Mouse (Mus musculus): ENCODE data around the gene Cdh4. TPM values are rescaled to one million over a fixed set of nuclear protein-coding genes. Genes with fewer than 3 reads are reported as not detected.

Cdh4 gene
- polyA plus RNA-seq, 1 experiment from 2014 or later: 4.6 TPM

- no peaks in the 10 kb centered on the region for H3K9me3 ChIP-seq
- peaks cover 14% of the 10 kb centered on the region; the same call in 1 of the 2 replicates for H3K4me1 ChIP-seq
- no peak overlapping the region for H3K4me3 ChIP-seq
- WGBS: 74% methylated on average over 5 of the region's 5 CpGs
- H3K4me2 ChIP-seq: no peak overlapping the region
- ATAC-seq (ENCODE audit: insufficient number of reproducible peaks, insufficient read depth, low FRiP score, low TSS enrichment, low read depth): no peak
- H3K27ac ChIP-seq: no peak overlapping the region
- no peaks in the 10 kb centered on the region for H3K36me3 ChIP-seq
- no peak overlapping the region for H3K9ac ChIP-seq
- peaks cover 61% of the 10 kb centered on the region for H3K27me3 ChIP-seq
Measured at GRCm38 (mm10) chr2:179688976-179689375, 246.7 kb downstream of the Cdh4 start.

GRCm38 (mm10) chr2:179689761-179690160, 247.5 kb downstream of the Cdh4 start:
- Histone ChIP-seq H3K27me3 (peaks cover 61% of the 10 kb centered on the region), H3K4me3 (no peak overlapping the region), H3K9me3 (no peaks in the 10 kb centered on the region), H3K9ac (no peak overlapping the region), H3K4me1 (peaks cover 14% of the 10 kb centered on the region; the same call in 1 of the 2 replicates), H3K4me2 (no peak overlapping the region), H3K36me3 (no peaks in the 10 kb centered on the region), H3K27ac (no peak overlapping the region)
- WGBS: 54% methylated on average over 3 of the region's 3 CpGs
- ATAC-seq (ENCODE audit: insufficient number of reproducible peaks, insufficient read depth, low FRiP score, low TSS enrichment, low read depth): no peak

- Histone ChIP-seq H3K4me3 (no peak overlapping the region), H3K4me2 (no peak overlapping the region), H3K9me3 (no peaks in the 10 kb centered on the region), H3K27ac (no peak overlapping the region), H3K4me1 (peaks cover 14% of the 10 kb centered on the region; the same call in 1 of the 2 replicates), H3K27me3 (peaks cover 62% of the 10 kb centered on the region), H3K36me3 (no peaks in the 10 kb centered on the region), H3K9ac (no peak overlapping the region)
- no peak for ATAC-seq (ENCODE audit: insufficient number of reproducible peaks, insufficient read depth, low FRiP score, low TSS enrichment, low read depth)
- WGBS: 69% methylated on average over 7 of the region's 7 CpGs
Measured at GRCm38 (mm10) chr2:179690571-179690970, 248.3 kb downstream of the Cdh4 start.

- Histone ChIP-seq H3K36me3 (no peaks in the 10 kb centered on the region), H3K27ac (no peak overlapping the region), H3K27me3 (peaks cover 68% of the 10 kb centered on the region), H3K9me3 (no peaks in the 10 kb centered on the region), H3K4me3 (no peak overlapping the region), H3K9ac (no peak overlapping the region), H3K4me1 (peaks cover 9% of the 10 kb centered on the region), H3K4me2 (no peak overlapping the region)
- ATAC-seq (ENCODE audit: insufficient number of reproducible peaks, insufficient read depth, low FRiP score, low TSS enrichment, low read depth): no peak
- 72% methylated on average over 9 of the region's 9 CpGs for WGBS
Measured at GRCm38 (mm10) chr2:179694936-179695335, 252.7 kb downstream of the Cdh4 start.

GRCm38 (mm10) chr2:179697601-179698000, 255.4 kb downstream of the Cdh4 start:
- Histone ChIP-seq H3K9ac (no peak overlapping the region), H3K27ac (no peak overlapping the region), H3K36me3 (no peaks in the 10 kb centered on the region), H3K27me3 (peaks cover 49% of the 10 kb centered on the region), H3K4me1 (peaks cover 9% of the 10 kb centered on the region), H3K9me3 (no peaks in the 10 kb centered on the region), H3K4me3 (no peak overlapping the region), H3K4me2 (no peak overlapping the region)
- 67% methylated on average over 8 of the region's 8 CpGs for WGBS
- ATAC-seq (ENCODE audit: insufficient number of reproducible peaks, insufficient read depth, low FRiP score, low TSS enrichment, low read depth): no peak

- H3K4me3 ChIP-seq: no peak overlapping the region
- H3K36me3 ChIP-seq: no peaks in the 10 kb centered on the region
- H3K27ac ChIP-seq: no peak overlapping the region
- peaks cover 41% of the 10 kb centered on the region for H3K27me3 ChIP-seq
- H3K9ac ChIP-seq: no peak overlapping the region
- WGBS: 51% methylated on average over 12 of the region's 12 CpGs
- H3K4me2 ChIP-seq: no peak overlapping the region
- H3K4me1 ChIP-seq: peaks cover 9% of the 10 kb centered on the region
- no peak for ATAC-seq (ENCODE audit: insufficient number of reproducible peaks, insufficient read depth, low FRiP score, low TSS enrichment, low read depth)
- no peaks in the 10 kb centered on the region for H3K9me3 ChIP-seq
Measured at GRCm38 (mm10) chr2:179698196-179698985, 256.2 kb downstream of the Cdh4 start.

- H3K27me3 ChIP-seq: 0 out of 2 replicates have a peak, but pooled peaks cover 3% of the 10 kb centered on the region
- no peak overlapping the region for H3K27ac ChIP-seq
- no peaks in the 10 kb centered on the region for H3K9me3 ChIP-seq
- no peak for ATAC-seq (ENCODE audit: insufficient number of reproducible peaks, insufficient read depth, low FRiP score, low TSS enrichment, low read depth)
- no peaks in the 10 kb centered on the region for H3K4me1 ChIP-seq
- 79% methylated on average over 11 of the region's 11 CpGs for WGBS
- H3K9ac ChIP-seq: no peak overlapping the region
- no peak overlapping the region for H3K4me3 ChIP-seq
- no peaks in the 10 kb centered on the region for H3K36me3 ChIP-seq
- no peak overlapping the region for H3K4me2 ChIP-seq
Measured at GRCm38 (mm10) chr2:179705043-179705442, 262.8 kb downstream of the Cdh4 start.

- ATAC-seq (ENCODE audit: insufficient number of reproducible peaks, insufficient read depth, low FRiP score, low TSS enrichment, low read depth): no peak
- H3K36me3 ChIP-seq: no peaks in the 10 kb centered on the region
Measured at GRCm38 (mm10) chr2:179705461-179705860, 263.2 kb downstream of the Cdh4 start.

GRCm38 (mm10) chr2:179706616-179707015, 264.4 kb downstream of the Cdh4 start:
- no peaks in the 10 kb centered on the region for H3K27me3 ChIP-seq
- H3K27ac ChIP-seq: no peak overlapping the region
- H3K4me3 ChIP-seq: no peak overlapping the region
- H3K9ac ChIP-seq: no peak overlapping the region
- no peak overlapping the region for H3K4me2 ChIP-seq
- H3K36me3 ChIP-seq: no peaks in the 10 kb centered on the region
- H3K9me3 ChIP-seq: no peaks in the 10 kb centered on the region
- no peak for ATAC-seq (ENCODE audit: insufficient number of reproducible peaks, insufficient read depth, low FRiP score, low TSS enrichment, low read depth)
- H3K4me1 ChIP-seq: no peaks in the 10 kb centered on the region
- 88% methylated on average over 3 of the region's 3 CpGs for WGBS

More at GRCm38 (mm10) chr2:179705461-179705860, 263.2 kb downstream of the Cdh4 start:
- WGBS: 64% methylated on average over 7 of the region's 7 CpGs
- H3K27me3 ChIP-seq: no peaks in the 10 kb centered on the region
- H3K4me2 ChIP-seq: no peak overlapping the region
- no peaks in the 10 kb centered on the region for H3K9me3 ChIP-seq
- H3K27ac ChIP-seq: no peak overlapping the region
- H3K4me1 ChIP-seq: no peaks in the 10 kb centered on the region
- no peak overlapping the region for H3K4me3 ChIP-seq
- H3K9ac ChIP-seq: no peak overlapping the region

GRCm38 (mm10) chr2:179709111-179709510, 266.9 kb downstream of the Cdh4 start:
- ATAC-seq (ENCODE audit: insufficient number of reproducible peaks, insufficient read depth, low FRiP score, low TSS enrichment, low read depth): no peak
- Histone ChIP-seq H3K9ac (no peak overlapping the region), H3K27me3 (0 out of 2 replicates have a peak, but pooled peaks cover 4% of the 10 kb centered on the region), H3K27ac (no peak overlapping the region), H3K4me3 (no peak overlapping the region), H3K9me3 (no peaks in the 10 kb centered on the region), H3K4me2 (no peak overlapping the region), H3K4me1 (peaks cover 13% of the 10 kb centered on the region; the same call in 1 of the 2 replicates), H3K36me3 (no peaks in the 10 kb centered on the region)
- WGBS: 91% methylated on average over 2 of the region's 2 CpGs

GRCm38 (mm10) chr2:179712690-179713089, 270.5 kb downstream of the Cdh4 start:
- Histone ChIP-seq H3K27me3 (0 out of 2 replicates have a peak, but pooled peaks cover 4% of the 10 kb centered on the region), H3K4me2 (no peak overlapping the region), H3K36me3 (no peaks in the 10 kb centered on the region), H3K9ac (no peak overlapping the region), H3K9me3 (no peaks in the 10 kb centered on the region), H3K4me1 (peaks cover 13% of the 10 kb centered on the region; the same call in 1 of the 2 replicates), H3K4me3 (no peak overlapping the region), H3K27ac (no peak overlapping the region)
- no peak for ATAC-seq (ENCODE audit: insufficient number of reproducible peaks, insufficient read depth, low FRiP score, low TSS enrichment, low read depth)
- 33% methylated on average over 7 of the region's 7 CpGs for WGBS

GRCm38 (mm10) chr2:179713326-179713725, 271.1 kb downstream of the Cdh4 start:
- peaks cover 13% of the 10 kb centered on the region; the same call in 1 of the 2 replicates for H3K4me1 ChIP-seq
- no peak overlapping the region for H3K4me3 ChIP-seq
- 58% methylated on average over 4 of the region's 4 CpGs for whole genome bisulfite sequencing
- no peak for ATAC-seq (ENCODE audit: insufficient number of reproducible peaks, insufficient read depth, low FRiP score, low TSS enrichment, low read depth)
- 0 out of 2 replicates have a peak, but pooled peaks cover 4% of the 10 kb centered on the region for H3K27me3 ChIP-seq
- H3K36me3 ChIP-seq: no peaks in the 10 kb centered on the region
- no peaks in the 10 kb centered on the region for H3K9me3 ChIP-seq
- H3K27ac ChIP-seq: no peak overlapping the region
- no peak overlapping the region for H3K4me2 ChIP-seq
- no peak overlapping the region for H3K9ac ChIP-seq

Measured in embryonic facial prominence, embryonic 13.5 days (tissue).